Mouse (Mus musculus) spleen, adult 2 months (tissue): ENCODE data around the gene Pcnx3.

Experiments
- CTCF ChIP-seq: fragments of 200-500 bp; IDR thresholded peaks from 2 replicates; pipeline ENCODE4 v1.5.1; 2011; ENCODE audit warnings: mild to moderate bottlenecking, inconsistent platforms; ENCODE audit not compliant: insufficient read depth, insufficient read length, insufficient replicate concordance; ENCODE audit errors: extremely low read depth
- POLR2A ChIP-seq: fragments of 200-500 bp; IDR thresholded peaks from 2 replicates; pipeline ENCODE4 v1.6.1; 2011; ENCODE audit warnings: low read depth, low read length, inconsistent platforms

- TF ChIP-seq CTCF (no peak), POLR2A (no peak)
These were observed 40.1 kb upstream of the Pcnx3 start for GRCm38 (mm10) chr19:5728631-5729443.
